Mouse (Mus musculus): Measurements from ENCODE around the gene Ippk.

The Ippk gene

DNA sequence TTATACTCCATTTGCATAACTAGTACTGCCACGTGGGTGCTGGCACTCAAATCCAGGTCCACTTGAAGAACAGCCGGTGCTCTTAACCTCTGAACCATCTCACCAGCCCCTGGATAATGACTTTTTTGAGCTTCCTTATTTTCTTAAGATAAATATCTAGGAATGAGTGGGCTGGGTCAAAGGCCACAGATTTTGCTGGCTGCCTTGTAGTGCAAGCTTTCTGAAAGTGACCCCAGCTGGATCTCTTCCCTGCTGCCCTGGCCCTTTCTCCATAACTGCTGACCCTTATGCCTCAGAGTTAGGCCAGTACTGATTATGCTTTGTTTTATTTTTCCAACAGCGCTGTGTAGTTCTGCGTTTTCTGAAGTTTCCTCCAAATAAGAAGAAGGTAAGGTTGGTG lies 9.5 kb downstream of the Ippk start:
- no peak for DNase-seq (ENCODE audit: low read depth, low spot score)

GRCm38 (mm10) chr13:49433268-49434029 lies 12.4 kb downstream of the Ippk start:
- no peak for DNase-seq (ENCODE audit: low read depth, low spot score)

DNA sequence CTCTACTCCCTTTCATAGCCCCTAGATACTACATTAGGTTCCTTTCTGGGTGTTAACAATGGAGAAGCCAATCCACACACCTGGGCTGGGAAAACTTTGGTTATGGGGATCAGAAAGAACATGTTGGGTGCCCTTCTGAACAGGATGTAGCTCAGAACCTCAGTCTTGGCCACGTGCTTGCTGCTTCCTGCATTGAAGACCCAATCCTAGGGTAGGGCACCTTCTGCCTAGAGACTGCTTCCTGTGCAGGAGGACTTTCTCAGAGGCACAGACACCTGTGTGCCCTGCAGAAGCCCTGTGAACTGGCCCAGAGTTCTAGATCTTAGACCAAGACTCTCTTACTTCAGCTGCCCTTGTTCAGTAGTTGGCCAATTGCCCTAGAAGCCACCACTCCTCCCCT lies 14.7 kb downstream of the Ippk start:
- DNase-seq (ENCODE audit: low read depth, low spot score), result no peak

DNA sequence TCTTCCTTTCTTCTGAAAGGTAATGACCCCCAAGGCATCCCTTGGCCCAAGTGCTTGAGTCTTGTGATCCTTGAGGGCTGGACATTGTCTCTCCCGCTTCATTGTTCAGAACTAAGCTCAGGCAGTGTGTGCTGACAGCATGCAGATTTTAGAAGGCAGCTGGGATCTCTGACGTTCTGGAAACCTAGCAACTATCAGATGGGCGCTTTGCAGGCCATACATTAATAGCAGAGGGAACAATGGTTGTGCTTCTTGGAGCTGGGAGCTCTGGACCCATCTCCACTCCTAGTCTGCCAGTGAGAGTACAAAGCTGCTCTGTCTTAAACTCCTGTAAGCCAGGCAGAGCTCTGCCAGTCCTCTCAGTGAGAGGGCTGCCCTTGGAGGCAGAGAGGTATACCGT lies 15.1 kb downstream of the Ippk start:
- DNase-seq (ENCODE audit: low read depth, low spot score), result no peak

DNA sequence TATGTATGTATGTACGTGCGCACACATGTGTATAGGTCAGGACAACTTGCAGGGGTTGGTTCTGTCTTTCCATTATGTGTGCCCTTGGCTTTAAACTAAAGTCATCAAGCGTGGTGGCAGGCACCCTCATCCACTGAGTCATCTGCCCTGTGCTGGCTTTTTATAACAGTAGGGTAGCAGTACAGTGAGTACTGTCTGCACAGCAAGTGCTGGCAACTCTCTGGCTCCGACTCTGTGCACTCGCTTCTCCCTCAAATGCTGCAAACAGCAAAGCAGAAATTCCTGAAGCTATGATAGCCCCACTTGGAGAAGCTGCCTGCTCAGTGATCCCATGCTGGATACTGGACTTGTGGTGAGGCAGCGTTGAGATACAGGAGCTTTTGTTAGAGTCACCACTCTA lies 23.4 kb downstream of the Ippk start:
- no peak for DNase-seq (ENCODE audit: low read depth, low spot score)

DNA sequence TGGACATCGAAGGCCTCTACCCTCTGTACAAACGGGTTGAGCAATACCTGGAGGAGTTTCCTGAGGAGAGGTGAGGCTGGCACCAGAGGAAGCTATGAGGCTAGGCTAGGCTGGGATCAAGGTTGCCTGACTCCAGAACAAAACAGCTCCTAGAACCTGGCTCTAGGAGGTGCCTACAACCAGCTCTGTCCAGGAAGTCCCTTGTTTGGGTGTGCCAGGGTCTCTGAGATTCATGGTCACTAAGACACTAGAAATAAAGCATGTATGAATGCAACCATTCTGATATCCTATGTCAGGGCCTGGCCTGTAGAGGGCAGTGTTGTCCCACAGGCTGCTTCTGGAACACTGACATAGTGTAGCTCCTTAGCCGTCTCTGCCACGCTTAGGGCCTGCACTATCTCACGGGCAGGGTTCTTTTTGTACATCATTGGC lies 28.3 kb downstream of the Ippk start:
- peak; percentile 77 for DNase-seq (ENCODE audit: low read depth, low spot score)

DNA sequence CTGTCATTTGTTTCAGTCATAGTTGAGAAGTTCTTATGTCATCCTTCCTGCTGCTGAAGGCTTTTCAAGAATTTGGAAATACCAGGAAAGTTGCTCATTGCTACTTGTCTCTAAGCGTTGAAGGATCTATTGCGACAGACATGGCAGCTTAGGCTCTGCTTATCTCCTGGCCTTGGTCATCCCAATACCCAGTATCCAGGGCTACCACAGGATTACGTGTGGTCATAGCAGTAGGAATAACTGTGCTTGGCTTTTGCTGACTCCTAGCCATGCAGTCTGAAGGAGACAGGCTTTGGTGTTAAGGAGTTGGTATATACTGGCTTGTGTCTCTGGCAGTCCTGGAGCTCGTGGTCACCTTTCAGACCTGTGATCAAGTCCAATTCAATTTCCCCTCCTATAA lies 39.2 kb downstream of the Ippk start:
- no peak for DNase-seq (ENCODE audit: low read depth, low spot score)

DNA sequence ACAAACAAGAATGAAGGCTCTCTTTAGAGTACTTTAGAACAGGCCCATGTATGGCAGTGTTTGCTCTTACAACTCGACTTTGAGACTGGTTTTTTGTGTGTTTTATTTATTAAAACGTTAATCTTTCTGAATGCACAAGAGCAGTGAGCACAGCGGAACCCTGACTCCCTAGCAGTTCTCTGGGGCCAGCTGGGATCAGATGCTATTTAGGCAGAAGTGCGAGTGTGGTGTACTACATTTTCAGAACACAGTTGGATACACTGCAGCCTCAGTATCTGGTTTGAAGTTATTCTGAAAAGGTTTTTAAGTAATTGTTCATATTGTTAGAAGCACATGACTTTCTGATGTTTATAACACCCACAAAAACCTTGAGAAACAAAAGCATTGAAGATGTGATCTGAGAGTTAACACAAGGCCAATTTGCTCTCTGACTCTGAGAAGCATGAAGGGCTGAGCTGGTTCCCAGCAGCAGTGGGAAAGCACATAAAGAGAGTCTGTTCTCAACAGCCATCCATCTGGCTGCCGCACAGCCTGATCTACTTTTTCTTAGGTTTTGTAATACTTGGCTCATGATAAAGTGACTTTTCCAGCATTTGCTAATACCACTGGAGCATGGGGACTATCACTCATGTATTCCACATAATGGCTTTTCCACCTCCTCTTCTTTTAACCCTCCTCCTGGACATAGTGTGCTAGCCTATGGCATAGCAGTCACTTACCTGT lies 39.8 kb downstream of the Ippk start:
- no peak for DNase-seq (ENCODE audit: low read depth, low spot score)

- no peak for DNase-seq (ENCODE audit: low read depth, low spot score)
Observed at GRCm38 (mm10) chr13:49461458-49462132, 40.5 kb downstream of the Ippk start.

DNA sequence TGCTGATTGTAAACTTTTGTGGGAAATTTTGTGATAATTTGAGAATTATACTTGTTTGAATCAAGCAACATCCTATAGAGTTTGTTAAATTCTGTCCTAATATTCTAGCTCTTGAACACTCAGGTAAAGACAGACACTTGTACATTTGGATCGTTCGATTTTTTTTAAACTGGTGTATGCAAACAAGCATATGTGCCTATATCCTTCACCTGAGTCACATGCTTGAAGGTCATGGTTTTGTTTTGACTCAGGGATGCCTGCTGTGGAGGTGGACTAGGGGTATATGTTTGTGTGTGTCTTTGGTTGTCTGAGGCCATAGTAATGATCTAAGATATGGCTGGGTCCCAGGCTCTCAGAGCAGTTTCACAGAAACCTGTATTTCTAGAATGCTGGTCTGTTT lies 41.9 kb downstream of the Ippk start:
- no peak for DNase-seq (ENCODE audit: low read depth, low spot score)

DNA sequence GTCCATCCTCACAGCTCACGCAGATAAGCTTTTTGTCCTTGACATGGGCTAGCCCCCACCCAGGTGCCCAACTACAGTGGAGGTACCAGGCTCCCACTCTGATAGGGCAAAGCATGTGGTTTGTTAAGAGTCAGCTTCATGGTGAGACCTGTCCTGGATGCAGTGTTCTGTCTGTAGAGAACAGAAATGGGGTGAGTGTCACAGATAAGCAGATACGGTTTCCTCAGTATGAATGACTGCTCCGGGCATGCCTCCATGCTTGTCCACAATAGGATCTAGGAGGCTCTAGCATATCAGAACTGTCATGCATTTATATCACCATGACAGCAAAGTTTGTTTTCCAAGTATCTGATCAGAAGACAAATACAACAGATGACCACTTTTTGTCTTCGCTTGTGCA lies 44.8 kb downstream of the Ippk start:
- DNase-seq (ENCODE audit: low read depth, low spot score), result no peak

GRCm38 (mm10) chr13:49466393-49467075 lies 45.5 kb downstream of the Ippk start:
- no peak for DNase-seq (ENCODE audit: low read depth, low spot score)

DNA sequence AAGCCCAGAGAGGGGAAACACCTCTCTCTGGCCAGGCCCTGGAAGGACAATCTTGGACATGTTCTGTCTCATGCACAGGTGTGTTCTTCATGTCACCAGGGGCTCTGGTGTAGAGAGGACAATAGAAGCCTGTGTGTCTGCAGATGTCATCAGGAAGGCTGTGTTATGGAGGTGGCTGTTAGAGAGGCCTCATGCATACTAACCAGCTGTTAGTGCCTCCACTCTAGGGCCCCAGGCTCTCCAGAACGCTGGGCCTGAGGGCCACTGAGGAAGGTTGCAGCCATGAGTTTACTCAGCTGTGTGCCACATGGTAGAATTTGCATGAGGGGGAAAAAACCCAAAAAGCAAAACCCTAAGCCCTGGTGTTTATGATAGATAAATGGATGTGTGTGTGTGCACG lies 46.5 kb downstream of the Ippk start:
- no peak for DNase-seq (ENCODE audit: low read depth, low spot score)

GRCm38 (mm10) chr13:49469002-49469401 lies 48.0 kb downstream of the Ippk start:
- DNase-seq (ENCODE audit: low read depth, low spot score), result no peak

- no peak for DNase-seq (ENCODE audit: low read depth, low spot score)
Observed at GRCm38 (mm10) chr13:49470319-49470718, 49.3 kb downstream of the Ippk start.

DNA sequence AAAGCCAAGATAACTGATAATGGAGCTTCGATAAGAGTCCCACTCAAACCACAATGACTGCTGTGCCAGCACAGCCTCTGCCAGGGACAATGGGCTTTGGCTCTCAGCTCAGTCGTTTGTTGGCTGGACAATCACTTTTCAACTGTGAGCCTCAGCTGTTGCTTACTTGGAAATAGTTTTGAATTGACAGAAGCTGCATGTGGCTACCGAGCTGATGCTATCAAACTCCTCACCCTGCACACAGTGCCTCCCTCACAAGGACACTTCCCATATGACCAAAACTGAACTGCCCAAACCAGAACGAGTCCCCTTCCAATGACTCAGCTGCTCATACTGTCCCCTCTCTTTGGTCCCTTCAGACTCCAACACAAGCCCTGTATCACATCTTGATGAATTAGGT lies 49.8 kb downstream of the Ippk start:
- no peak for DNase-seq (ENCODE audit: low read depth, low spot score)

GRCm38 (mm10) chr13:49471981-49472675 lies 51.1 kb downstream of the Ippk start:
- DNase-seq (ENCODE audit: low read depth, low spot score), result no peak

DNA sequence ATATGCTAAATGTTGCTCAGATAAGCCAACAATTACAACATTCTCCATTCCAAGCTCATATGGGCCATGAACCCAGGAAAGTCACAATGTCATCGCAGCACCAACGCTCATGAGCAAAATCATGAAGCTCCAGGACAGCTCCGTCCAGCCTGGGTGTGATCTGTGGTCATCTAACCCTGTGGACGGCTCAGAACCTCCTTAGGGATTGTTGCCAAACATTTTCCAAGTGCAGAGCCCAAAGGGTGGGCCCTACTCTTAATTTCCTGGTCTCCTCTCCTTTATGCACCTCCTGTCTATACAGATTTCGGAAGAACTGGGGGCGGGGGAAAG lies 51.6 kb downstream of the Ippk start:
- DNase-seq (ENCODE audit: low read depth, low spot score), result no peak

DNA sequence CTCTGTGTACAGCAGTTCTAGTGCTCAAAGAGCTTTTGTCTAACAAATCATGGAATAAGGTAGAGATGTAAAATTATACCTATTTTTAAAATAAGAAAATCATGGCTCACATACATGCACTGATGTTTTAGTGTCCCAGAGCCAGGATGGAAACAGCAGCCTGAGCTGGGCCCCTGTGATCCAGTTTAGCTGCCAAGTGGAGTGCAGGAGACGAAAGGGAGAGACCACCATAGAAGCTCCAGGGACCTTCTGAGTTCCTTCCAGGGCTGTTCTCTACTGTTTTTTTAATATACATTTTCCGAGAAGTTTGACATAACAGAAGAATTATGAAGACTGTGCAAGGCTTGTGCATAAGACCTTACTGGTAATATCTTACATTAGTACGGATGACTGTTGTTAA lies 56.8 kb downstream of the Ippk start:
- DNase-seq (ENCODE audit: low read depth, low spot score), result no peak

DNA sequence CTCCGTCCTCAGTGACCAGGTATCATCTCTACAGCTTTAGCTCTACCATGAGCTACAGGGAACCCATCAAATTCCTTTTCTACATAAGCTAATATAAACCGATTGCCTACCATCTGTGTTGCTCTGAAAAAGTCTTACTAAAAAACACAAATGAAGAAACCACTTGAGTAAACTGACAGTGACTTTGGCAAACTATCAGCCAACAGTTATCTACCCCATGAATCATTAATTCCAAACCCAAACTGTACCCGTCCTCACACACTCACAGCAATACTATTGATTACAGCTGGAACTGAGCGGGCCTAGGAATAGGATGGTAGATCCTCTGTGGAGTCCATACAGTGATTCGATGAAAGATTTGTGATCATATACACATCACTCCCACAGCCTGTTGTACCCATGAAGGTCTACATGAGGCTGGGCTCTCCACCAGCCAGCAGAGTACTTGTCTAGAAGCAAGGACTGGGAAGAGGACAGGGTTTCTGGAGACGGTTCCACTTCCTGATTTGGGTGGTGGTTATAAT lies 57.9 kb downstream of the Ippk start:
- DNase-seq (ENCODE audit: low read depth, low spot score), result no peak

GRCm38 (mm10) chr13:49479399-49479798 lies 58.4 kb downstream of the Ippk start:
- DNase-seq (ENCODE audit: low read depth, low spot score), result no peak
